Mouse (Mus musculus): ENCODE data around the gene Lrg1.

The Lrg1 gene

GRCm38 (mm10) chr17:56121826-56122225 lies at the start of gene Lrg1:
Gene Lrg1, minus strand, starts transcription at chr17:56122001.
- in situ Hi-C loops (cut with MboI, MseI): no loop called here

GRCm38 (mm10) chr17:56171456-56171855 lies 49.7 kb upstream of the Lrg1 start:
- in situ Hi-C loops (cut with MboI, MseI): no loop called here

DNA sequence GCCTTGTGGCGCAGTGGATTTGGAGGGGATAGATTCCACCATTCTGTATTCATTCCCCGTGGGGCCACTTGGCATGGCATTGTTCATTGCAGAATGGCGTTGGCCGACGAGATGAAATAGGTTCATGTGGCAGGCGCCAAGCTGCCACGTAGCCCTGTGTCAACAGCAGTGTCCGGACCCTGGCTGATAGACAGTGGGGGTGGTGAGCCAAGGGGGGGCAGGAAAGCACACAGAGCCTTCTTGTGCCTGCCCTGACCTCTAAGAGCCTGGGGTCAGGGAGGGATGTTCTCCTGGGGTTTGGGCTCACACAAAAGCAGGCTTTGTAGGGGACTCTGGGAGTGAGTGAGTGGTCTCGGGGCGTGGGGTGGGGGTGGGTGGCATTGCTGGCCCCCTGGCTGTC lies 48.8 kb upstream of the Lrg1 start:
- in situ Hi-C loops (cut with MboI, MseI): no loop called here

DNA sequence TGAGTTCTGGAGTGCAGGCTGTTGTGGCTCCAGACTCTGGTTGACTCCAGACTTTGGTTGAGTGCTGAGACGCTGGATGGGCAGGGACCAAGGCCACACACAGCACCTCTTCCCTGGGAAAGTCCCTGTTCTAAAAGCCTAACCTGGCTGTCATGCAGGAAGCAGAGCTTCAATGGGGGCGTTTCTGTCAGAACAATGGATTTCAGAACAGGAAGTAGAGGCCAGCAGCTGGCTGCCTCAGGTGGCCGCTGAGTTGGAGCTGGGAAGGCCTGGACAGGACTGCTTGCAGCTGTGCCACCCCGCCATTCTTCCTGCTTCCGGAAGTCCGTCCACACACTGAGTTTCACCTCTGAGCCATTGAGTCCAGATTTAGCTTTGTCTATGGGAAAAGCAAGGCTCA lies 48.0 kb upstream of the Lrg1 start:
- in situ Hi-C loops (cut with MboI, MseI): no loop called here

- in situ Hi-C loops (cut with MboI, MseI): no loop called here
These were observed 43.9 kb upstream of the Lrg1 start for GRCm38 (mm10) chr17:56165671-56166070.

DNA sequence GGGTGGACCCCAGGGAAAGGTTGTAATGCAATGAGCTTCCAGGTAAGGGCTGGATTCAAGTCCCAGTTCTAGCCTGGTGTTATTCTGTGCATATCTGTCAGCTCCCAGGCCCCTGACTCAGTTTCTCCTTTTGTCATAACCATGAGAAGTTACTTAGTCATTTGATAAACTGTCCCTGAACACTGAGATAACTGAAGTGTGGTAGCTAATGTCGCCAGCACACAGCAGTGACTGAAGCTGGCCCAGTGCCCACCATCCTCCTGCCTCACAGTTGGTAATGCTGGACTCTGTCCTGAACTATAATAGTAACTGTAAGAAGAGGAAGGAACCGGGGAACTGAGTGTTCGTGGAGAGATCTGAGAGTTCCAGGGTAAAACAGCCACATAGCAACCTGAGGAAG lies 42.7 kb upstream of the Lrg1 start:
- in situ Hi-C loops (cut with MboI, MseI): loop anchor here in 1 of 2 experiments (5.0 kb wide), 1 partner anchor 47 kb away; the partner anchor contains the start of gene Plin5

DNA sequence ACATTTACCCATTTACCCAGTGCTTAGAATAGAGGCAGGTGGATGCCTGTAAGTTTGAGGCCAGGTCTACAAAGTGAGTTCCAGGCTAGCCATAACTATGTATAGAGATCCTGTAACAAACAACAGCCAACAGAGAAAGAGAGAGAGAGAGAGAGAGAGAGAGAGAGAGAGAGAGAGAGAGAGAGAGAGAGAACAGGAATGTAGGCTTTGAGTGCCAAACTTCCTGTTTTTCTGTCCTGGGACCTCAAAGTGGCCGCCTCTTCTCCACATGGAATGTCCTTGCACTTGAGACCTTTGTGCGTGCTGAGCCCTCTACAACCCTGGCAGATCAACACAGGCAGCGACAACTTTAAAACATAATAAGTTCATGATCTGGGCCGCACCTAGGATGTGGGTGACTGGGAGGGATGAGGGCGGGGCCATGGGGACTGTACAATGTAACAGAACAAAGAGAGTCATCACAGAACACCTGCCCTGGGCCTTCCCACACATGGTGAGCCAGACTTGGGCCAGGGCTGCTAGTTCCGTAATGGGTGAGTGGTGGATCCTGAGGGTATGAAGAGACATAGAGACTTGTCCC lies 41.8 kb upstream of the Lrg1 start:
- in situ Hi-C loops (cut with MboI, MseI): loop anchor here in 1 of 2 experiments (5.0 kb wide), 1 partner anchor 46 kb away; the partner anchor contains the start of gene Plin5

GRCm38 (mm10) chr17:56162231-56162774 lies 40.5 kb upstream of the Lrg1 start, which contains the start of gene Tnfaip8l1:
Gene Tnfaip8l1, plus strand, starts transcription at chr17:56162477.
- in situ Hi-C loops (cut with MboI, MseI): loop anchor here in 1 of 2 experiments (5.0 kb wide), 1 partner anchor 45 kb away; the partner anchor contains the start of gene Plin5

- in situ Hi-C loops (cut with MboI, MseI): loop anchor here in 1 of 2 experiments (5.0 kb wide), 1 partner anchor 42 kb away; the partner anchor contains the start of gene Plin5
These were observed 37.9 kb upstream of the Lrg1 start for GRCm38 (mm10) chr17:56159729-56160128.

DNA sequence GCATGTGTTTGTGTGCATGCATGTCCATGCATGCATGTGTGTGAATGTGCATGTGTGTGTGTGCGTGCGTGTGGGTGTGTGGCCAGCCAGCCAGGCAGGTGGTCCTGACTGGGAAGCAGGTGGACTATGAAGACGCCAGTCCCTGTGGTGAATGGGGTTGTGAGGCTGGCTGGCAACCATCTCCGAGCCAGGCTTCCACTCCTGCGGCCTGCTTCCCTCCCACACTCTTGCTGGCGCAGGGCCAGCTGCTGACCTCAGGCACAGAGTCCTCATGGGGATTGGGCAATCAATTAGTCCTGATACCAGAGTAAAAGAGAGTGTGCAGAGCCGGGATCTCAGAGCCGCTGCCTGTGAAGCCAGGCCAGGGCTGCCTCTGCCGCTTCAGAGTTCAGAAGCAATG lies 31.8 kb upstream of the Lrg1 start:
- in situ Hi-C loops (cut with MboI, MseI): no loop called here

GRCm38 (mm10) chr17:56149897-56150296 lies 28.1 kb upstream of the Lrg1 start:
- in situ Hi-C loops (cut with MboI, MseI): no loop called here

DNA sequence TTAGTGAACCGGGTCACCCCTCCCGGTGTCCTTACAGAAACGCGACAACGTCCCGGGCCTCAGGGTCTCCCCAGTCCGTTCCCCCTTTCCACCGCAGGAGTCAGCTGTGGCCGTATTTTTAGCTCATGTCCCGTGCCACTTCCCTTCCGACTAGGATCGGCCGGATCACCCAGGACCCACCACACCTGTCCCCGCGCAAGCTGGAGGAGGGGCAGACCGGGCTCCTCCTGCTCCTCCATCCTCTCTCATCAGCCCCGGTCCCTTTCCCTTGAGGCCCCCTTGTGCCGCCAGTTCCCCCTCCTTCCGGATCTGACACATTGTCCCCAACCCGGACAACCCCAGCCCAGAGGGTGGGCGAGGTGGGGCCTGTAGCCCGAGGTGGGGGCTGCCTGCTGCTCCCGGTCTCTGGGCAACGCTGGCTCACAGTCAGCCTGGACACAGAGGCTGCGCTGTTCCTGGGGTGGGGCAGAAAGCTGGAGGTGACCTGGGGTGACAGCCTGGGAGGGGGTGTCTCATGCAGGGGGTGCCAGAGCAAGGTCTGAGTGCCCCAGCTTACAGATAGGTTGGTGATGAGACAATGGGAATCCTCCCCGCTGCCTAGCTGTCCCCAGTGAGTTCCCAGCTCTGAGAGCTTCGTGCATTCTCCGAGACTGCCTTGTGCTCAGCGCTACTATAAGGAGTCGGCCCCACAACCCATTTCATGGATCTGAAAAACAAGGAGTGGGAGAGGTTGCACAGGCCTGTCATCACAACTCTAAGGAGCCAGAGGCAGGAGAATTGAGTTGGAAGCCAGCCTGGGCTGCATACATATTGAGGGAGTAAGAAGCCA lies 27.2 kb upstream of the Lrg1 start:
- in situ Hi-C loops (cut with MboI, MseI): no loop called here

GRCm38 (mm10) chr17:56148280-56148679 lies 26.5 kb upstream of the Lrg1 start:
- in situ Hi-C loops (cut with MboI, MseI): no loop called here

DNA sequence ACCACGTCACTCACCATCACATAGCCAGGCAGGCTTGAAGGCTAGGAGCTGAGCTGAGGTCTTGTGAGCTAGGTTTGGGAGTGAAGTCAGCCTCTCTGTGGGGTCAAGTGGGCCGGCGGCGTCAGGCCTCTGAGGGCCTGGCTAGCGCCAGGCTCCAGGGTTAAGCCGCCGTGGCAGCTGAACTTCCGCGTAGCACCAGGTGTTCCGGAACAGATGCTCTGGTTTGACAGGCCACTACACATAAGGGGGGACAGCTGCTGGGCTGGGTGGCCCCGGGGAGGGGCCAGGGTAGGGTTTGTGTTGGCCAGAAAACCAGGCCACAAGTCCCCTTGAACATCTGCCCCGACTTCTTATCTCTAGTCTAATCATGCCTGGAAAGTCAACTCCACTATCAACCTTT lies 25.6 kb upstream of the Lrg1 start:
- in situ Hi-C loops (cut with MboI, MseI): no loop called here

DNA sequence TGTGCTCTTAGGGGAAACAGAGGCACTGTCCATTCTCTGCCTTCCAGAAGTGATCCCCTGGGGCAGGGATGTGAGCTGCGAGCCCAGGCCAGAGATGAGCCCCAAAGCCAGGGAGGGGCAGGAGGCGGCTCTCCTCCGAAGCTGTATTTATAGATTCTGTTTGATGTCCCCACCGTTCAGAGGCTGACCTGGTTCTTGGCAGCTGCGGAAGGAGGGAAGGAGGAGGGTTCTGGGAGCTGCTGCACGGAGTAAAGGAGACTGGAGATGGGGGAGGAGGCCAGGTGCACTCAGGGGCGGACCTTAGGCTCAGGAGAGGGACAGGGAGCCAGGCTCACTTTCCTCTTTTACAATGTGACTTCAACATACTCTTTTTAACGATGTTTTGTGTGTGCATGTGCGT lies 24.3 kb upstream of the Lrg1 start:
- in situ Hi-C loops (cut with MboI, MseI): no loop called here

DNA sequence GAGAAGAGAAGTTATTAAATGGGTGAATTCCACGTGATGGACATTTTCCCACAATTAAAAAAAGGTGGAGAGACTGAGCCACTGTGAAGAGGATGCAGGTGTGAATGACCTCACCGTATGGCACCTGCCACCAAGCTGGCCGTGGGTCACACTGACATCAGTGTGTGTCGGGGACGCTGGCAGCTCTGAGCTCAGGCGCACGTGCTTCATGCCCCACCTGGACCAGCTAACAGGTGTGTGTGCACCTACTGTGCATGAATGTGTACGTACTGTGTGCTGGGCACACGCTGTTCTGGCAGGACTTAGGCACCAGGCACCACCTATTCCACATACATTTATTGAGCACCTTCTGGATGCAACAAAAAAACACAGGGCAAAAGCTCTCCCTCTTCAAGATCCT lies 22.7 kb upstream of the Lrg1 start:
- in situ Hi-C loops (cut with MboI, MseI): no loop called here

DNA sequence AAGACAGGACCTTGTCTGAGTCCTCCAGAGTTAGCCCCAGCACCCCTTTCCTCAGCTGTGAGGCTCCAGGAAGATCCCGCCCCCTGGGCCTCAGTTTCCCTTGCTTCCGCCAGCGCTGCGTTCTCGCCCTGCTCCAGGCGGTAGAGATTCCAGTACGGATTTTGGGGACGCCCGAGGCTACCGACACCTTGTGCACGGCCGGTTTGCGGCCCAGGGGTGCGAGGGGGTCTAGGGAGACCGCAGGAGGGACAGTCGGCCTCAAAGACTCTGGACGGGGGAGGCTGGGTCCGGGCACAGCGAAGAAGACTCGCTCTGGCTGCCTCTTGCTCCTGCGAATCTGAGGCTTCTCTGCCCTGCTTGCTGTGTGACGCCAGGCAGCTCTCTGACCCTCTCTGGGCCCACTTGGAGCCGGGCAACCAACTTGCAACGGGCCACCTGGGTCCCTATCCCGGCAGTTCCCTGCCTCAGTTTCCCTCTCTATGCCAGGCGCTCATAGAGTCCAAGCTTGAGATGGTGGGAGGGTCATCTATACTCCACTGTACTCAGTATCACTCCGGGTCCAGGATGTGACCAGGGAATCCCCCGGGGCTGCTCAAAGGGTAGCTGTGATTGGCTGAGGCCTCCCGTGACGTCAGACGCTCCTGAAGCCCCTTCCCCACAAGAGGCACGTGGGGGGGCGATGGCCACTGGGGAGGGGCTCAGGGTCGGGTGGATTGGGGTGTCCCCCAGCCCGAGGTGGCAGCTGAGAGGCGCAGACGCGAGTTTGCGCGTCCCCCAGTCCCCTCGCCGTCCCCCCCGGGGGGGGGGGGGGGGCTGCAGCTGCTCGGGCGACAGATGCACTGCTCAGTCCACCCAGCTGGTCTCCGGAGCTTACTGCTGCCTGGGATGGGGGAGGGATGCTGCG lies 20.2 kb upstream of the Lrg1 start:
- in situ Hi-C loops (cut with MboI, MseI): no loop called here

DNA sequence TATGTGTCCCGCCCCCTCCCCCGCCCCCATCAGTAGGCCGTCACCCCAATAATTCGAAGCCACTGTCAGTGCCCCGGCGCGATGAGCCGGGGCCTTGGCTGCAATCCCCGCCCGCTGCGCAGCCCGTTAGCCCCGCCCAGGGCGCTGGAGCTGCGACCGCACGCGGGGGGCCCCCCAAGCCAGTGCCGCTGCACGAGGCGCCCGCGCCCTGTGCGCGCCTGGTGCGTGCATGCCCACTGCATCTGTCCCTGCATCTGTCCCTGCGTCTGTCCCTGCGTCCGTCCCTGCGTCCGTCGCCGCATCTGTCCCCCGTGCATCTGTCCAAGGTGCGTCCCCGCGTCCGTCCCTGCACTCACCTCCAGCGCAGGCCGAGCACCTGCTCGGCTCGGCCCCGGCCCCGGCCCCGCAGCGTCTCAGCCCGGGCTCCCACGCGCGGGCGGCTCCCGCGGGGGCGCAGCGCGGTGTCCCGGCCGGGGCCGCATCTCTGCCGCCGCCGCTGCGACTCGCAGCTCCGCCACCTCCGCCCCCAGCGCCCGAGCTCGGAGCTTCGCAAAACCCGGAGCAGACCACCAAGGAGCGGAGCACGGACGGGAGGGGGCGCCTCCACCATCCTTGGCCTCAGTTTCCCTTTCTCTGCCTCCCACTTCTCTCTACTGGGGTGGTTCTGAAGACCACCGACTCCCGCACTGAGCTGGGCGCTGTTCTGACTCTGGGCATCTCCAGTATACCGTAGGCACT lies 18.2 kb upstream of the Lrg1 start, which contains the start of gene Sema6b:
Sema6b (minus strand) TSS at position 486 of the 738 bp plus-strand sequence.
- in situ Hi-C loops (cut with MboI, MseI): no loop called here

GRCm38 (mm10) chr17:56139355-56139754 lies 17.6 kb upstream of the Lrg1 start:
- in situ Hi-C loops (cut with MboI, MseI): no loop called here

- in situ Hi-C loops (cut with MboI, MseI): no loop called here
These were observed 16.2 kb upstream of the Lrg1 start for GRCm38 (mm10) chr17:56137839-56138613.

Measured in T-helper 17 cell (primary cell).